Mouse (Mus musculus) megakaryocyte, embryonic 14.5 days (primary cell): ENCODE data around the gene Kcnab3. TPM values are rescaled to one million over a fixed set of nuclear protein-coding genes. Genes with fewer than 3 reads are reported as not detected.
"Not testable (repeated sequence)": the region's sequence is repeated elsewhere in the genome, so short reads cannot be mapped to it uniquely, and the experiment has no call there.

ENCODE experiments used
- H3K27me3 ChIP-seq: replicated peaks from 2 replicates; pipeline ENCODE3; 2012; ENCODE audit warnings: inconsistent platforms
- H3K36me3 ChIP-seq: replicated peaks from 2 replicates; pipeline ENCODE3; 2012; ENCODE audit warnings: low read length, inconsistent platforms, mixed read lengths
- H3K4me1 ChIP-seq: 2 replicates; pipeline ENCODE4 v1.6.1; 2012; ENCODE audit warnings: inconsistent platforms
- H3K4me3 ChIP-seq: replicated peaks from 2 replicates; pipeline ENCODE3; 2012; ENCODE audit warnings: moderate library complexity, mild to moderate bottlenecking, inconsistent platforms
- H3K9me3 ChIP-seq: 2 replicates; pipeline ENCODE4 v1.6.1; 2012; ENCODE audit warnings: inconsistent platforms
- FLI1 ChIP-seq: IDR thresholded peaks from 2 replicates; pipeline ENCODE4 v1.6.1; 2012; ENCODE audit warnings: low read length, inconsistent platforms, mixed read lengths
- GATA1 ChIP-seq: IDR thresholded peaks from 3 replicates; pipeline ENCODE4 v1.6.1; 2012; ENCODE audit warnings: mixed read lengths, low read length, inconsistent platforms, borderline replicate concordance
- polyA plus RNA-seq: library from polyadenylated mRNA; stranded (reverse); fragments of >175 nt; gene quantifications from 2 replicates; pipeline ENCODE4 v1.2.3, GENCODE M21; 2012; ENCODE audit warnings: low replicate concordance; ENCODE audit not compliant: insufficient read depth

The Kcnab3 gene
- polyA plus RNA-seq, 1 experiment, result not detected

DNA sequence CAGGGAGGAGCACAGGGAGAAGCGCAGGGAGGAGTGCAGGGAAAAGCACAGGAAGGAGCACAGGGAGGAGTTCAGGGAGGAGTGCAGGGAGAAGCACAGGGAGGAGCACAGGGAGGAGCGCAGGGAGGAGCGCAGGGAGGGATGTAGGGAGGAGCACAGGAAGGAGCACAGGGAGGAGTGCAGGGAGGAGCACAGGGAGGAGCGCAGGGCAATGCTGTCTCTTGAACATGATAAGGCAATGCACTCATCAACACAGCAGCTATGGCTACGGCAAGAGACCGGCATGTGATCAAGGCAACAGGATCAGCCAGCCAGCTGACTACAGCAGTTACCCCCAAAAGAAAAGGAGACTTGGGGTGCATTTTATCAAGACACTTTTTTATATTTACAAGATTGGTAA, 9.7 kb upstream of the Kcnab3 start:
- Histone ChIP-seq H3K4me3 (peak overlapping the region; percentile 25), H3K36me3 (peaks cover 54% of the 10 kb centered on the region), H3K4me1 (peaks cover 15% of the 10 kb centered on the region; the same call in 1 of the 2 replicates), H3K27me3 (peaks cover 4% of the 10 kb centered on the region), H3K9me3 (no peaks in the 10 kb centered on the region)
- TF ChIP-seq FLI1, result no peak
- TF ChIP-seq GATA1, result no peak

- not testable (repeated sequence) for H3K9me3 ChIP-seq, H3K27me3 ChIP-seq, H3K4me3 ChIP-seq
- Histone ChIP-seq H3K36me3 (peaks cover 48% of the 10 kb centered on the region), H3K4me1 (peaks cover 25% of the 10 kb centered on the region)
Observed at GRCm38 (mm10) chr11:69318000-69318399, 8.1 kb upstream of the Kcnab3 start.

- Histone ChIP-seq H3K36me3 (peaks cover 29% of the 10 kb centered on the region), H3K4me1 (peaks cover 46% of the 10 kb centered on the region), H3K9me3 (no peaks in the 10 kb centered on the region), H3K27me3 (peaks cover 3% of the 10 kb centered on the region), H3K4me3 (no peak overlapping the region)
- TF ChIP-seq GATA1 (no peak), FLI1 (no peak)
Observed at GRCm38 (mm10) chr11:69321580-69321979, 4.5 kb upstream of the Kcnab3 start.

GRCm38 (mm10) chr11:69322010-69322409, 4.0 kb upstream of the Kcnab3 start:
- Histone ChIP-seq H3K9me3 (no peaks in the 10 kb centered on the region), H3K27me3 (peaks cover 7% of the 10 kb centered on the region), H3K36me3 (peaks cover 29% of the 10 kb centered on the region), H3K4me1 (peaks cover 51% of the 10 kb centered on the region), H3K4me3 (no peak overlapping the region)
- no peak for TF ChIP-seq GATA1

GRCm38 (mm10) chr11:69322693-69323471, 3.2 kb upstream of the Kcnab3 start:
- H3K36me3 ChIP-seq, result peaks cover 24% of the 10 kb centered on the region
- peaks cover 59% of the 10 kb centered on the region for H3K4me1 ChIP-seq
- peak overlapping the region; percentile 94 for H3K4me3 ChIP-seq
- no peaks in the 10 kb centered on the region for H3K9me3 ChIP-seq
- TF ChIP-seq FLI1 (no peak), GATA1 (no peak)
- H3K27me3 ChIP-seq, result peaks cover 16% of the 10 kb centered on the region

- Histone ChIP-seq H3K36me3 (peaks cover 18% of the 10 kb centered on the region), H3K27me3 (peaks cover 23% of the 10 kb centered on the region), H3K4me3 (peak within 1 kb of the TSS; percentile 94), H3K9me3 (no peaks in the 10 kb centered on the region), H3K4me1 (peaks cover 67% of the 10 kb centered on the region)
- no peak for TF ChIP-seq GATA1
- TF ChIP-seq FLI1, result 0 out of 2 replicates have a peak, but pooled peaks have one; percentile 62
Observed at GRCm38 (mm10) chr11:69323667-69324111, 2.4 kb upstream of the Kcnab3 start, which contains the start of the genes Cntrob and Trappc1. Gene Cntrob (minus strand): TSS chr11:69323775. Gene Trappc1 (plus strand): TSS chr11:69323980.

GRCm38 (mm10) chr11:69324749-69325148, 1.3 kb upstream of the Kcnab3 start:
- Histone ChIP-seq H3K9me3 (no peaks in the 10 kb centered on the region), H3K36me3 (peaks cover 7% of the 10 kb centered on the region), H3K27me3 (peaks cover 34% of the 10 kb centered on the region), H3K4me3 (peak overlapping the region; percentile 94), H3K4me1 (peaks cover 63% of the 10 kb centered on the region)
- TF ChIP-seq FLI1, result no peak
- TF ChIP-seq GATA1, result no peak

GRCm38 (mm10) chr11:69326408-69327156, 524 bp downstream of the Kcnab3 start:
- peaks cover 70% of the 10 kb centered on the region for H3K4me1 ChIP-seq
- no peaks in the 10 kb centered on the region for H3K9me3 ChIP-seq
- peaks cover 52% of the 10 kb centered on the region for H3K27me3 ChIP-seq
- TF ChIP-seq GATA1 (no peak), FLI1 (no peak)
- H3K4me3 ChIP-seq, result peak overlapping the region; percentile 91
- H3K36me3 ChIP-seq, result no peaks in the 10 kb centered on the region

- no peaks in the 10 kb centered on the region for H3K9me3 ChIP-seq
- H3K27me3 ChIP-seq, result peaks cover 57% of the 10 kb centered on the region
- H3K36me3 ChIP-seq, result no peaks in the 10 kb centered on the region
- peak overlapping the region; percentile 91 for H3K4me3 ChIP-seq
- TF ChIP-seq FLI1, result no peak
- no peak for TF ChIP-seq GATA1
- H3K4me1 ChIP-seq, result peaks cover 73% of the 10 kb centered on the region
Observed at GRCm38 (mm10) chr11:69327157-69327442, 1.0 kb downstream of the Kcnab3 start.

DNA sequence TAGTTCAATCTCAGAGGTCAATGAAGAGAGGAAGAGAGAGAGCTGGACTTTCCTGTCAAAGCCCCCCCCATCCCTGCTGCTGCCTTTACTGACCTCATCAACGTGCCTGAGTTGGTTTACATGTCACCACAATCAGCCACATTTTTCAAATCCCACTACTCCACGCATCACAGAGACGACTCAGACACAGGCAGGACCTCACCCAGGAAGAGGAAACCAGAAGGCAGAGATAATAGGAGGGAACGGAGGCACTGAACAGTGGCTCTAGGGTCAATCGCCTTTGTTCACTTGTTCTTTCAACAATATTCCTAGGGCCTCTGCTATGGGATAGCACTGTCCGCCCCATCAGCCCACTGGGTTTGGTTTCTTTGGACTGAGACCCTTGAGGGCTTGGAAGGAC, 1.6 kb downstream of the Kcnab3 start:
- H3K4me1 ChIP-seq, result peaks cover 73% of the 10 kb centered on the region
- TF ChIP-seq FLI1, result 0 out of 2 replicates have a peak, but pooled peaks have one; percentile 21
- TF ChIP-seq GATA1, result no peak; the same call in 2 of the 3 replicates
- peak overlapping the region; percentile 16 for H3K4me3 ChIP-seq
- no peaks in the 10 kb centered on the region for H3K36me3 ChIP-seq
- H3K27me3 ChIP-seq, result peaks cover 63% of the 10 kb centered on the region
- no peaks in the 10 kb centered on the region for H3K9me3 ChIP-seq
